Mouse (Mus musculus): ENCODE measurements around the gene Camta1. TPM values are rescaled to one million over a fixed set of nuclear protein-coding genes. Genes with fewer than 3 reads are reported as not detected.

Gene Camta1
- polyA plus RNA-seq, 1 experiment = 124 TPM

DNA sequence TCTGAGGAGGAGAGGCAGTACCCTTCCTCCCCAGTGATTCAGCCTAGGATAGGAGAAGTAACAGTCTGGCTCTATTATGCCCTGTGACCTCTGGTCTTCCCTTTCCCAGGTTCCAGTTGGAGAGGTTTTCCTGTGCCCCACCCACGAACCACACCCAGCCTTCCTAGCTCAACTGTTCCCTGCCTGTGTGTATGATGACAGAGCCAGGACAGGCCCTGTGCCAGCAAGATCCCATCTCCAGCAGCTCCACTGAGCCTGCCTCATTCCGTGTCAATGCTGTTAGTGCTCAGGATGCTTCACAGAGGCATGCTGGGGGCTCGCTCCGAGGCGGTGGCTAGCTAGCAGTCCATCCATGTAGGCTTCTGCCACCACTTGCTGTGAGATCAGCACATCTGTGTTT is 321.8 kb downstream of the Camta1 start:
- peak in 1 of 2 experiments; percentile 10 for DNase-seq (ENCODE audit: extremely low spot score in 1 of 2, low spot score in 1 of 2)

DNA sequence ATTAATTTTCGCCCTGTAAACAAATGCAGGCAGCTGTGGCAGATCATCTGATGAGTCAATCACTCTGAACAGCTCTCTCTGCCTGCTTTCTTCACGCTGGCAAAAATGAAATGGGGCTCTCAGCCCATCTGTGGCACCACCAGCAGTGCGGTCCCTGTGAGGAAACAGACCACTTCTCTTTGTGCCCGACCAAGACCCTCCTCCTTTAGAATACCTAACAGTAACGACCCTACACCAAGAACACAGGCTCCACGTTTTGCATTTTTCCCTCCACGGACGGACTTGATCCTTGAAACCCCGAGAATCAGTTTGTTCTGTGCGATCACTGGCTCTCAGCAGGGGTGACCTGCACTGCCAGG is 322.5 kb downstream of the Camta1 start:
- DNase-seq (ENCODE audit: extremely low spot score in 1 of 2, low spot score in 1 of 2) = no peak

DNA sequence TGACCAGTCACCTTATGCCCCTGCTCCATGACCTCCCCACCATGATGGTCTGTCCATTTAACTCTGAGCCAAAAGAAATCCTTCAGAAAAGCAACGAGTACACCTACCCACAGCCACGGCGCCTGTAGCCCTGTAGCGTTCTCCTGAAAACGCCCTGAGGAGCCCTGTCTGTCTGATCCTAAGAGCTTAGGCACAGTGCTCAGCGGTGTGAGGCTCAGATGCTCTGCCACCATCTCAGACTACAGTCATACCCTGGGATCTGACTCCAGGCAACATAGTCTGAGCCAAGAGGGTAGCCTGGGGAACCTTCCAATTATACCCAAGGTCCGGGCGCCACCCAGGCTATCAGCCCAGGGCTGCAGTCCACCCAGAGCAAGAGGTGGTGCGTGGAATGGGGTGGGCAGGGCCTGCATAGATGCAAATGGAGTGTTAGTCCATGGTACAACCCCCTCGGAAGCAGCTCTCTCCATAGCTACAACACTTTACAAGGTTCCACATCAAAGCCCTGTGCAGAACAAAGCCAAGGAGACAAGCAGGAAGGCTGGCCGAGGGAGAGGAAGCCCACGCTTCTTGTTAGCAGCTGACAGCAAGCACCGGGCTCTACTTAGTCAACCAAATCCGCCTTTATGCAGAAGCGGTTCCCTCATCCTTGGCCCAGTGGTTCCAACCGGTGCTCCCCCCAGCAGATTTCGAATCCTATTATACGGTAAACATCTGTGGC is 323.1 kb downstream of the Camta1 start:
- peak in 1 of 2 experiments; percentile 20 for DNase-seq (ENCODE audit: extremely low spot score in 1 of 2, low spot score in 1 of 2)

DNA sequence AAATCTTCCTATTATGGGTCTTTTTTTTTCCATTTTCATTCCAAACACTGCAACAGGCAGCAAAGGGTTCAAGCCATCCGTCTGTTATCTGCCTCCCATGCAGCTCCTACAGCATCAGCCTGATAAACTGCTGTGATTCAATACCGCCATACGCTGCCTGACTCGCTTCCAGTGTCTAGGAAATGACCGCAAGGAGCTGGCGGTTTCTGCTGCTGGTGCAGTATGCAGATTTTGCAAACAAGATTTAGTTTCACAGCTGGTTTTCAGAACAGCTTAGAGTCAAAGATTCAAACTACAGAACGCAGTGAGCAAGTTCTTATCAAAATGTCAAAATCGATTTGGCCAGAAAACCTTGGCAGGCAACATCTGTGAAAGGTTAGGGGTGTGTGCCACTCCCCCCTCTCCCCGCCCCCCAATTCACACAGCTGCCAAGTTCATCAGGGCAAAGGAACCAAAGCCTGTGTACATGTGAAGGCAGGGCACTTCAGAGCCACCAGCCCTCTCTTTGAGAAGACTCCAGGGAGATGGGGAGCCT is 325.7 kb downstream of the Camta1 start:
- DNase-seq (ENCODE audit: extremely low spot score in 1 of 2, low spot score in 1 of 2) = peak in 1 of 2 experiments; percentile 11

DNA sequence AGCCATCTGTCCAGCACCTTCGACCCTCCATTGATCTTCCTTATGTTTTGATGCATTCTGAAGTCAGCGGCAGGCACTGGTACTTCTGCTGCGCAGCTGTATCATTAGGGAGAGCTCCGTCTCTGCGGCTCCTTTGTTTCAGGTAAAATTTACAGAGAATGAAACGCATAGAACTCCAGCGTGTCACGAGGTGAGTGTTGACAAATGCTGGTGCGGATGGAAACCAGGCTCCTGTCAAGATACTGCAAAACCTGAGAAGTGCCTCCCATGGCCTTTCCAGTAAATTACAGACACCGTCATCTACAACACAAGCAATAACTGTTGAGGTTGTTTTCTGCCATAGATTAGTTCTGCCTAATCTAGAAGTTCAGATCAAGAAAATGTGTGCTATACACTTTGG is 328.2 kb downstream of the Camta1 start:
- DNase-seq (ENCODE audit: extremely low spot score in 1 of 2, low spot score in 1 of 2) = no peak

DNA sequence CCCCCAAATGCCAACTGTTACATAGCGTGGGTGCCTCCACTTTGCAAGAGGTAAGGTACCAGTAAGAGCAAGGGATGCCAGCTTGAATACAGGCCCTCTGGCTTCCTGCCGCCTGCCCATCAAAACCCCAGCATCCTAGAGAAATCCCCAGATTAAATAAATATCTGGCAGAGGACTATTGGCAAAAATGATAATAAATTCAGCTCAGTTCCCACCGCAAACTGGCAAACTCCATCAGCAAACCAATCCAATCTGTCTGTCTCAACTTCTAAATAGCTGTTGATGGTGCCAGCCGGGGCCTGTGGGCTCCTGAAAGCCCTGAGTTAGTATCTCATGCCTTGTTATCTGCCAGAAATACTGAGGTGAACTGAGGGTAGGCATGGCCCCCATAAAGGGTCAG is 333.2 kb downstream of the Camta1 start:
- DNase-seq (ENCODE audit: extremely low spot score in 1 of 2, low spot score in 1 of 2) = no peak

DNA sequence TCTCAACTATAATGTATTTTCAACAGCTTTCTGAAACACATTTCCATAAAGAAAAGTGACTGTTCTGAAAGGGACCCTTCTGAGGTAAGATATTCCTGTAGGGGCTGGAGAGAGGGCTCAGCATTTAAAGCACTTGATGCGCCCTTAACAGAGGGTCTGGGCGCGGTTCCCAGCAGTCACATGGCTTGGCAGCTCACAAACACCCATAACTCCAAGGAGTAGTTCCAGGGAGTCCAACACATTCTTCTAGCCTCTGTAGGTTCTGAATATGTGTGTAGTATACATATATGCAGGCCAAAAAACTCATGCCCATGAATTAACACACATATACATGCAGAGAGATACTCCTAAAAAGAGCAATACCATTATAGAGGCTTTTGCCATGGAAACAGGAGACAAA is 333.9 kb downstream of the Camta1 start:
- no peak for DNase-seq (ENCODE audit: extremely low spot score in 1 of 2, low spot score in 1 of 2)

DNA sequence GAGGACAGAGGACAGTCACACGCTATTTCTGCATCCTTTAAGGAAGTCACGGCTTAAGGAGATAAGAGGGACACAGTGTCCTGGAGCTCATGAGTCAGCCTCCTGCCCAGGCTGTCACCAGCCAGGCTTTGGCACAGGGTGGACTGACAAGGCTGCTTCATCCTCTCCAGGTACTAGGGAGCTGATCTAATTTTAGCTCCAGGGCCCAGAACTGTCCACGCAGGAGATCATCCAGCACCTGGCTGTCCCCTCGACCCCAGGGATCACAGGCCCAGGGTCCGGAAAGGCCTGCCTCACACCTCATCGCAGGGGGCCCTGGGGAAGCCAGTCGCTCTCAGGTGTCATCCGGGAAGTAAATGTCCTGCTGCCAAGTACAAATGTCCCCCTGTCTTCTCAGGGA is 341.6 kb downstream of the Camta1 start:
- DNase-seq (ENCODE audit: extremely low spot score in 1 of 2, low spot score in 1 of 2) = no peak

DNA sequence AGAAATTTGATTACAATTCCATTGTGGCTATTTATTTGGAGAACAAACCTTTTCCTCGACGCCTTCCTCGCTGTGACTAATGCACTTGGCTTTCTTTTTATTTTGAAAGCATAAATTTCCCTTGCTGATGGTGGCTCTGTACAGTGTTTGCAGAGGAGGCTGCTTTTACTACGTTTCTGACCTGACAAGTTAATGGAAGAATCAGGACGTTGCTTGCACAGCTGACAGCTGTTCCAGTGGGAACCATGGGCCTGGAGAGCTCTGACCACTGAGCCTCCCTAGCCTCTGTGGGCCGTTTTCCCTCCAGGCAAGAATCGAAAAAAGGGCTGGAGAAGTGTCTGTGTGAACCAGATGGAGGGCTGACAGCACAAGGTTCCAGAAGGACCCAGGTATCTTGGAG is 342.7 kb downstream of the Camta1 start:
- no peak for DNase-seq (ENCODE audit: extremely low spot score in 1 of 2, low spot score in 1 of 2)

DNA sequence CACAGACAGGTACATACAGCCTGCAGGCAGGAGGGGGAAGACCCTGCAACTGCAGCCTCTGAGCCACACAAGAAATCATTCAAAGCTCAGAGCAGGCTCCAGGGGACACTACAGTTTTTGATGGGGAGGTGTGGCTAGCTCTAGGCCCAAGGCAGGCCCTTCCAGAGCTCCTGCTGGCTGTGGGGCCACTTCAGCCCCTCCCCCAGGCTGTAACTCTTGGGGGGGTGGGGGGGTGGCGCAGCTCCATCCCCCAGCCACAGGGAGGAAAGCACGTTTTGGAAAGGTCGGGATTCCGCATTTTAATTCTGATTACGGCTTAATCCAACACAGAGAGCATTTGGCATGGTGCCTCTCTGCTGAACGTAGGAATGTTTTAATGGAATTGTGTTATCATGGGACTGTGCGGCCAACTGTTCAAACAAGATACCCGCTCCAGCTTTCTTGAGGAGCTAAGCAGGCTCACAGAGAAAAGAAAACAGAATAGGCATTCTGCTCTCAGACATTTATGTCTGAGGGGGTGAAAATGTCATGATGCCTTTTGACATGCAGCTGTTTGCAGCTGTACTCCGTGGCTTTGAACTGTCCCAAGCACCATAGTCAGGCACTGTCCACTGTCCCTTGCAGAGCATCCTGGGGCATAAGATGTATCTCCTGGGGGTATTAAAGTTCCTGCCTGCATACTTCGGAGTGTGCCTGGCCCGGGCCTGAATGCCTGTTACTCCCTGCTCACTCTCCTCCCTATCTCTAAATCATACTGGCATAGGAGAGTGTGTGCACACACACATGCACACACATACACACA is 344.5 kb downstream of the Camta1 start:
- DNase-seq (ENCODE audit: extremely low spot score in 1 of 2, low spot score in 1 of 2) = no peak

DNA sequence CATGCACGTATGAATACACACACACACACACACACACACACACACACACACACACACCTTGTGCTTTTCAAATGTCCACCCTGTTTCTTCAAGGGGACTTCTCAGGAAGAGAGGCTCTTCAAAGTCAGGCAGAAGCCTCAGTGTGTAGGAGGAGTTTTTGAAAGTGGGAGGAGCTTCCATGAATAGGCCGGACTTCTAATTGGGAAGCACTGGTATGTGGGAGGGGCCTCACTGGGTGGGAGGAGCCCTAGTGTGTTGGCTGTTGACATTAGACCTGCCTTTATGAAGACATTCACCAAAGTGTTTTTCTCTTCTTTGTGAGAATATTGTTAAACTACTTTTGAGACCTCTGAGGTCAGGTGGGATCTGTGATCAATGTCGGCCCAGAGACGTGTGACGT is 346.4 kb downstream of the Camta1 start:
- no peak for DNase-seq (ENCODE audit: extremely low spot score in 1 of 2, low spot score in 1 of 2)

DNA sequence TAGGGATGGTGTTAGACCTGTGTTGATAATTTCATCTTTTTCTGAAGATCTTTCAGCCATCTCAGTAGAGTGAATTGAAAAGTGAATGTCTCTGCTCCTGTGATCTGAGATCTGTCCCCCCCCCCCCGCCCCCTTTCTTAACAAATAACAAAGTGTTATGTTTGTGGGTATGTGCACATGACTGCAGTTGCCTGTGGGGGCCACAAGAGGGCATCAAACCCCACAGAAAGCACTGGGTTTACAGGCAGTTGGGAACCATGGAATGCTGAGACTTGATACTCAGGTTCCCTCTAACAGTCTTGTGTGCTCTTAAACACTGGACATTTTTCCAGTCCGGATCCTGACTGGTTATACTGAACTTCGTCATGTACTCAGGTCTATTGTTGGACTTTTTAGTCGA is 350.6 kb downstream of the Camta1 start:
- no peak for DNase-seq (ENCODE audit: extremely low spot score in 1 of 2, low spot score in 1 of 2)

DNA sequence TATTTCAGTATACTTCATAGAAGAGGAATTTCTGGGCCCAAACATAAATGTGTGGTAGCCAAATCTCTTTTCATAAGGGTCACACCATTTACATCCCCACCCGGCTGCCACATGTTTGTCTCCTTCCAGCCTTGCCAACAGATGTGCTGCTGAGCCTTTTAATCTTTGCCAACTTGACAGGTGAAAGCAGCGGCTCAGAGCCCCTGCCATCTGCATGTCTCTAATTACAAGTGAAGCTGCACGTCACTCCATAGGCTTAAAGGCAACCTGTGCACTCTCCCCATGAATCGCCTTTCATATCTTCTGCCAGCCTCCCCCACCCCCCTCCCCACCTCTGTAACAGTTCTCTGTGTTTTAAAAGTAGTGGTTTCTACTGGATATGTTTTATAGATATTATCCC is 351.3 kb downstream of the Camta1 start:
- no peak for DNase-seq (ENCODE audit: extremely low spot score in 1 of 2, low spot score in 1 of 2)

DNA sequence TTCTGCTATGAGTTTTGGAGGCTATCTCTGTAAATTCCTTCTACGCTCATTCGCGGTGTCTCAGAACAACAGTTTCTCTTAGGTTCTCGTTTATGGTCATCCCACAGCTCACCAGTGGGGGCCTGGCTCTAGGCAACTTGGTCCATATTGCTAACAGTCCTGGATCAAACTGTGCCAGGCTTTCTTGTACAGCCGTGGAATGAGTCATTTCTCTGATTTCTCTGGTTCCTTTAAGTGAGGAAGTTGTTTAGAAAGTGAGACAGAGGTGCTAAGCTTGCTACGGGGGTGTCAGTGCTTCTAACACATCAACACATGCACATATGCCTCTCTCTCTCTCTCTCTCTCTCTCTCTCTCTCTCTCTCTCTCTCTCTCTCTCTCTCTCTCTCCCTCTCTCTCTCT is 355.0 kb downstream of the Camta1 start:
- peak; percentile 9 to 30 for DNase-seq (ENCODE audit: extremely low spot score in 1 of 2, low spot score in 1 of 2)

DNA sequence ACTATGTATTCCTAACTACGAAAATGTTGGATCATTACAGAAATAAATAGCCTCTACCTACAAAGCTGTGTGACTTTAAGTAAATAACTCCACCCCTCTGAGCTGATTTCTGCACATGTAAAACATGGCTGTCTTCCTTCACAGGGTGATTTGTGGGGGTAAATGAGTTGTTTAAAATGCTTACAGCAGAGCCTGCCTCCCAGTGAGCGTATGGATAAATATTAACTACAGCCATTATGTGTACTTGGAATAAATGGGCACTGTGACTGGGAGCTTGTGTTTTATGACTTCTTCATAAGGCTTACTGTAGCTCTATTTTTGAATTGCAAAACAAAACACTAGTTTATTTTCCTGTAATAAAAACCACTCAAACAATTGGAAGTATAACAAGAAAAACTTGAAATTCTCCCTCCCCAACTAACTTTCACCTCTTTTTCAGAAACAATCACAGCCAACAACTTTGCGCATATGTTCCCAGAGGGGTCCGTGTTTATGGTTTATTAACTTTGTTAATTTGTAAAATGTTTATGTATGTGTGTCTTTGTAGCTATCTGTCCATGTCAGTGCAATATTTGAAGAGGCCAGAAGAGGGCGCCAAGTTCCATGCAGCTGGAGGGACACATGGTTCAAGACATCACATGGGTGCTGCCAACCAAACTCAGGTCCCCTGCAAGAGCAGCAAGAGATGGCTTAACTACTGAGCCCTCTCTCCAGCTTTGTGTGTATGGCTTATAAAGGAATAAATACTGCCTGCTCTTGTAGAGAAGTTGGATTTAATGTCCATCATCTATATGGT is 363.0 kb downstream of the Camta1 start:
- no peak for DNase-seq (ENCODE audit: extremely low spot score in 1 of 2, low spot score in 1 of 2)

DNA sequence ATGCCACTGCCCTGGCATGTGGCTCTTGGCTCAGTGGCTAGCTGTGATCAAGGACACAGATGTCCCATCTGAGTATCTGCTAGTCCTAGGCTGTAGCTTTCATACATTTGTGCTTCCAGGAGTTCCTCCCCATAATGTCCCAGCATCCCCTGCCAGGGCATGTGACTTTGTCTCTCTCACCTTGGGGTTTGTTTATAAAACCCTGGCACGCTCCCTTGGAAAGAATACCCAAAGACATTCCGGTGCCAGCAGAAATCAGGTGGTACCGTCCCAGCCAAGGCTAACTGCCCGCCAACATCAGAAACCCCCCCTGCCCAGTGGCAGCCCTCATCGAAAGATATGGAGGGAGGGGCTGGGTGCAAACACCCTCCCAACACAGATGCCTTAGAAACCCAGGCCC is 365.1 kb downstream of the Camta1 start:
- no peak for DNase-seq (ENCODE audit: extremely low spot score in 1 of 2, low spot score in 1 of 2)

DNA sequence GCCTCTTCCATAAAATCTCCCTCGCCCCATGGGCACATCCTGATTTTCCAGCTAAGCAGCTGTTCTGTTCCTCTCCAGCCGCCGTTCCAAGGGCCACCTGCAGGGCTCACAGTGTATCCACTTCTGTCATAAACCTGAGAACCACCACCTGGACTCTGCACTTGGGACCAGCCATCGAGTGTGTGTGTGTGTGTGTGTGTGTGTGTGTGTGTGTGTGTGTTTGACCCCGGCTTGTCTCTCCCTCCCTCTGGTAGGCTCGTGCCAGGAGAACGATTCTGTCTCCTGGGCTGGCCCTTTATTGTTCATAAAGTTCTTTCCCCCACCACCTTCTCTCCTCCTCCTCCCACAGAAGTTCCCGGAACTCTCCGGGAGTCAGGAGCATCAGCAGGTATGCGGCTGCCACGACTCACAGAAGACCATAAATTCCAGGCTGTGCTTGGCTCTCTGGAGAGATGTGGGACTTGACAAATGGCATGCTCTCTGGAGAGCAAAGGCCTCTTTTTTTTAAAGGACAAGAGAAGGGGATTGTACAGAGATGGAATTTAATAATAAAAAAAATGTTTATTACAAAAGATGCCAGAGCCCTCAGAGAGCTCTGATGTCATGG is 366.3 kb downstream of the Camta1 start:
- no peak for DNase-seq (ENCODE audit: extremely low spot score in 1 of 2, low spot score in 1 of 2)

DNA sequence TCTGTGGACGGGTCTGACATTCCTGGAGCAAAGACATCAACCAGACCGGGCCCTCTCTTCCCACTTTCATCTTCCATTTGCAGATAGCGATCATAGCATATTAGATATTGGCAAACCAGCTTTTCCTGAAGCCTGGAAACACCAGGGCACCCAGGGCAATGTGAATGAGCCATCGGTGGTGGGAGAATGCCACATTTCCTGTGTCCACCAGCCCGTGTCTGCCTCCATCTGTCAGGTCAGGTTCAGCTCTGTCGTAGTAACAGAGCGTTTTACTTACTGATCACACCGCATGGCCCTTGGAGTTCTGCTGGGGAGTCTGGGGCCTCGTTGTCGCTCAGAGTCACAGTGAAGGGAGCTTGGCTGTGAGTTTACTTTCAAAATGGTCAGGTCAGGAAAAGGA is 368.9 kb downstream of the Camta1 start:
- DNase-seq (ENCODE audit: extremely low spot score in 1 of 2, low spot score in 1 of 2) = no peak

DNA sequence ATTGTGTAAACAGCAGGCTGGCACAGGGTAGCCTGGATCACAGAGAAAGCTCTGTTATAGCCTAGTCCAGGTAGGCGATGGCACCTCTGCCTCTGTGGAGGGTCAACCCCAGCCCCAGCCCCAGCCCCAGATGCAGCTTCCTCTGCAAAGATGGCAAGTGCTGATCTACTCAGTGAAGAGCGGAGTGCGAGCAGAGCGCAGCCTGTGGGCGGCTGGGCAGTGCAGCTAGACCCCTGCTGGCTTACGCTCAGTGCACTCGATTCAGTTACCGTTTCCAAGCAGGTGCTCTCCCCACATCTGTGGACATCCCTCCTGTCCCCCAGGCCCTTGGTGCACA is 377.7 kb downstream of the Camta1 start:
- no peak for DNase-seq (ENCODE audit: extremely low spot score in 1 of 2, low spot score in 1 of 2)

DNA sequence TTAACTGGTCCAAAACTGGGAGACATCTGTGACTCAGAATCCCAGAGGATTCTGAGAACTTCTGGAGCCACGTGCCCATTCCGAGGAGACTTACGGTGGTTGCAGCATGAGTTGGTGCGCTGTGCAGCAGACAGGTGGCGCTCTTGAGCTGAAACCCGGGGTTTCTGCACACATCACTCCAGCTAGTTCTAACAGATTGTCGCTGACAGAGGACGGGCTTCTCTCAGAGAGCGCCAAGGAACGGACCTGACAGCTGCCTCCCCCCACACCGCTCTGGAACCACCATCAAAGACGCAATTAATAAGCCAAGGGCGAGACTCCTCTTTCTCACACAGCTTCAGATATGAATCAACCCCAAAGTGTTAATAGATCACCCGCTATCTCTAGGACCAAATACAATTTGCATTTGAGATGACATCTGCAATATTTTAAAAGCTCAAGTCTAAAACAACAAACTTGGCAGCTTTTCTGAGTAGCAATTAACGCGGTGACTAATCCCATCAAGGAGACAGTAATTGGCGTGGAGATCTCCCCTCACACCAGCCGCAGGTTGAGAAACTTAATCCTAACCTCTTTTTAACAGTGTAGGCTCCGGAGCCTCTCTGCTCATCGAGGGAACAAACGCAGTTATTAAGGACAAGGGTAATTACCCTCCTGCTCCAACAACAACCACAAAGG is 378.2 kb downstream of the Camta1 start:
- DNase-seq (ENCODE audit: extremely low spot score in 1 of 2, low spot score in 1 of 2) = peak; percentile 21 to 80
